Mouse (Mus musculus): Measurements from ENCODE around the gene Serpine1.

GRCm38 (mm10) chr5:137083051-137083450, 11.0 kb upstream of the Serpine1 start:
- TF ChIP-seq CTCF (IDR thresholded peaks at IDR 0.05; ENCODE audit: low read depth, low read length) (no peak), GATA1 (IDR thresholded peaks at IDR 0.05; ENCODE audit: borderline replicate concordance, low read length) (no peak)
